Mouse (Mus musculus): ENCODE measurements at regions not wholly inside any gene's neighbourhood (a gene's known extent, or its start where the extent isn't known, plus 50 kb on each side); places are given as distances from the start of the nearest gene placed in this dataset.
A peak's percentile ranks its signal among the peaks of the same experiment; 100 is the strongest.

GRCm38 (mm10) chr7:70643694-70644301 lies 277.3 kb upstream of the Nr2f2 start:
- DNase-seq, result no peak

- no peak for DNase-seq
These were observed 276.5 kb upstream of the Nr2f2 start for GRCm38 (mm10) chr7:70643055-70643454.

GRCm38 (mm10) chr7:70641217-70641616 lies 274.7 kb upstream of the Nr2f2 start:
- DNase-seq, result no peak

GRCm38 (mm10) chr7:70640574-70640973 lies 274.0 kb upstream of the Nr2f2 start:
- no peak for DNase-seq

- no peak for DNase-seq
These were observed 271.6 kb upstream of the Nr2f2 start for GRCm38 (mm10) chr7:70638161-70638560.

- DNase-seq, result no peak
These were observed 267.5 kb upstream of the Nr2f2 start for GRCm38 (mm10) chr7:70634016-70634415.

GRCm38 (mm10) chr7:70633577-70633976 lies 267.0 kb upstream of the Nr2f2 start:
- DNase-seq, result no peak

GRCm38 (mm10) chr7:70625643-70626231 lies 259.2 kb upstream of the Nr2f2 start:
- DNase-seq, result peak; percentile 20

- DNase-seq, result peak; percentile 85
These were observed 258.4 kb upstream of the Nr2f2 start for GRCm38 (mm10) chr7:70624727-70625642.

- peak; percentile 48 for DNase-seq
These were observed 257.6 kb upstream of the Nr2f2 start for GRCm38 (mm10) chr7:70624031-70624726.

GRCm38 (mm10) chr7:70619400-70619799 lies 252.9 kb upstream of the Nr2f2 start:
- DNase-seq, result no peak

- no peak for DNase-seq
These were observed 251.7 kb upstream of the Nr2f2 start for GRCm38 (mm10) chr7:70618270-70618669.

GRCm38 (mm10) chr7:70606511-70606910 lies 240.0 kb upstream of the Nr2f2 start:
- DNase-seq, result no peak

GRCm38 (mm10) chr7:70604471-70605174 lies 238.1 kb upstream of the Nr2f2 start:
- no peak for DNase-seq

GRCm38 (mm10) chr7:70593027-70593426 lies 226.5 kb upstream of the Nr2f2 start:
- no peak for DNase-seq

GRCm38 (mm10) chr7:70591361-70592256 lies 225.1 kb upstream of the Nr2f2 start:
- DNase-seq, result no peak

GRCm38 (mm10) chr7:70589713-70590112 lies 223.2 kb upstream of the Nr2f2 start:
- no peak for DNase-seq

GRCm38 (mm10) chr7:70588061-70588460 lies 221.5 kb upstream of the Nr2f2 start:
- no peak for DNase-seq

- DNase-seq, result no peak
These were observed 217.9 kb upstream of the Nr2f2 start for GRCm38 (mm10) chr7:70584480-70584879.

- peak; percentile 43 for DNase-seq
These were observed 209.8 kb upstream of the Nr2f2 start for GRCm38 (mm10) chr7:70576112-70576910.

Data from adrenal gland, postnatal 10 days (tissue).